Mouse (Mus musculus): Measurements from ENCODE around the gene Fam168a. TPM values are rescaled to one million over a fixed set of nuclear protein-coding genes. Genes with fewer than 3 reads are reported as not detected.

Fam168a gene
- total RNA-seq, 2 experiments from 2014 or later, result 217 to 233 TPM

GRCm38 (mm10) chr7:100770669-100771341, 64.4 kb downstream of the Fam168a start:
- no peak for DNase-seq (ENCODE audit: low spot score in 2 of 2)

- no peak for DNase-seq (ENCODE audit: low spot score in 2 of 2)
Measured at GRCm38 (mm10) chr7:100774189-100774588, 67.8 kb downstream of the Fam168a start.

- DNase-seq (ENCODE audit: low spot score in 2 of 2), result no peak
Measured at GRCm38 (mm10) chr7:100775810-100776209, 69.4 kb downstream of the Fam168a start.

- DNase-seq (ENCODE audit: low spot score in 2 of 2), result no peak
Measured at GRCm38 (mm10) chr7:100780192-100780591, 73.8 kb downstream of the Fam168a start.

GRCm38 (mm10) chr7:100784650-100785049, 78.2 kb downstream of the Fam168a start:
- no peak for DNase-seq (ENCODE audit: low spot score in 2 of 2)

GRCm38 (mm10) chr7:100785426-100785825, 79.0 kb downstream of the Fam168a start:
- DNase-seq (ENCODE audit: low spot score in 2 of 2), result no peak

- no peak for DNase-seq (ENCODE audit: low spot score in 2 of 2)
Measured at GRCm38 (mm10) chr7:100786078-100786477, 79.6 kb downstream of the Fam168a start.

GRCm38 (mm10) chr7:100788291-100788690, 81.9 kb downstream of the Fam168a start:
- DNase-seq (ENCODE audit: low spot score in 2 of 2), result no peak

GRCm38 (mm10) chr7:100798810-100799209, 92.4 kb downstream of the Fam168a start:
- DNase-seq (ENCODE audit: low spot score in 2 of 2), result no peak

- DNase-seq (ENCODE audit: low spot score in 2 of 2), result no peak
Measured at GRCm38 (mm10) chr7:100805391-100805790, 99.0 kb downstream of the Fam168a start.

- DNase-seq (ENCODE audit: low spot score in 2 of 2), result no peak
Measured at GRCm38 (mm10) chr7:100811912-100812311, 105.5 kb downstream of the Fam168a start.

GRCm38 (mm10) chr7:100812641-100813040, 106.2 kb downstream of the Fam168a start:
- DNase-seq (ENCODE audit: low spot score in 2 of 2), result no peak

- no peak for DNase-seq (ENCODE audit: low spot score in 2 of 2)
Measured at GRCm38 (mm10) chr7:100815900-100816570, 109.6 kb downstream of the Fam168a start.

GRCm38 (mm10) chr7:100816759-100817441, 110.5 kb downstream of the Fam168a start:
- DNase-seq (ENCODE audit: low spot score in 2 of 2), result peak; percentile 62 to 77

GRCm38 (mm10) chr7:100817442-100817760, 111.0 kb downstream of the Fam168a start:
- DNase-seq (ENCODE audit: low spot score in 2 of 2), result no peak

- no peak for DNase-seq (ENCODE audit: low spot score in 2 of 2)
Measured at GRCm38 (mm10) chr7:100818401-100819064, 112.1 kb downstream of the Fam168a start.

GRCm38 (mm10) chr7:100824661-100825060, 118.2 kb downstream of the Fam168a start:
- no peak for DNase-seq (ENCODE audit: low spot score in 2 of 2)

- peak in 1 of 2 experiments; percentile 46 for DNase-seq (ENCODE audit: low spot score in 2 of 2)
Measured at GRCm38 (mm10) chr7:100828549-100828948, 122.1 kb downstream of the Fam168a start.

- no peak for DNase-seq (ENCODE audit: low spot score in 2 of 2)
Measured at GRCm38 (mm10) chr7:100833859-100834258, 127.4 kb downstream of the Fam168a start.

- DNase-seq (ENCODE audit: low spot score in 2 of 2), result no peak
Measured at GRCm38 (mm10) chr7:100835168-100835567, 128.7 kb downstream of the Fam168a start.

- no peak for DNase-seq (ENCODE audit: low spot score in 2 of 2)
Measured at GRCm38 (mm10) chr7:100835711-100836110, 129.3 kb downstream of the Fam168a start.

GRCm38 (mm10) chr7:100836657-100837056, 130.2 kb downstream of the Fam168a start:
- DNase-seq (ENCODE audit: low spot score in 2 of 2), result no peak
